Mouse (Mus musculus): ENCODE results near the gene Tmem273.

GRCm38 (mm10) chr14:32772791-32773190, 13.0 kb upstream of the Tmem273 start:
- TF ChIP-seq POLR2A (IDR thresholded peaks at IDR 0.05; ENCODE audit: borderline replicate concordance, insufficient read depth, low read length) (no peak), CTCF (IDR thresholded peaks at IDR 0.05; ENCODE audit: borderline replicate concordance, insufficient read depth, low read depth, low read length) (no peak)
